Mouse (Mus musculus) megakaryocyte progenitor cell, adult 5-6 weeks (primary cell): Measurements from ENCODE around the gene Slc7a10. TPM values are rescaled to one million over a fixed set of nuclear protein-coding genes. Genes with fewer than 3 reads are reported as not detected.
A peak's percentile ranks its signal among the peaks of the same experiment; 100 is the strongest.
"Not testable (repeated sequence)": the region's sequence is repeated elsewhere in the genome, so short reads cannot be mapped to it uniquely, and the experiment has no call there.

ENCODE experiments used
- ATAC-seq: replicated peaks from 2 replicates; pipeline ENCODE4 v1.8.0; 2016; ENCODE audit warnings: mild to moderate bottlenecking, moderate TSS enrichment, inconsistent platforms; ENCODE audit not compliant: poor library complexity
- total RNA-seq, 2 experiments: library from RNA; stranded (forward) in 1 of 2; stranded (reverse) in 1 of 2; fragments of 157-497, 149-512 nt in 1 of 2; fragments of 200-1000 nt in 1 of 2; gene quantifications; 2 replicates each; pipeline versions ENCODE4 v1.2.3 to v1.2.4; 2015 to 2017

Slc7a10 gene
- total RNA-seq, 2 experiments from 2014 or later, result not detected

DNA sequence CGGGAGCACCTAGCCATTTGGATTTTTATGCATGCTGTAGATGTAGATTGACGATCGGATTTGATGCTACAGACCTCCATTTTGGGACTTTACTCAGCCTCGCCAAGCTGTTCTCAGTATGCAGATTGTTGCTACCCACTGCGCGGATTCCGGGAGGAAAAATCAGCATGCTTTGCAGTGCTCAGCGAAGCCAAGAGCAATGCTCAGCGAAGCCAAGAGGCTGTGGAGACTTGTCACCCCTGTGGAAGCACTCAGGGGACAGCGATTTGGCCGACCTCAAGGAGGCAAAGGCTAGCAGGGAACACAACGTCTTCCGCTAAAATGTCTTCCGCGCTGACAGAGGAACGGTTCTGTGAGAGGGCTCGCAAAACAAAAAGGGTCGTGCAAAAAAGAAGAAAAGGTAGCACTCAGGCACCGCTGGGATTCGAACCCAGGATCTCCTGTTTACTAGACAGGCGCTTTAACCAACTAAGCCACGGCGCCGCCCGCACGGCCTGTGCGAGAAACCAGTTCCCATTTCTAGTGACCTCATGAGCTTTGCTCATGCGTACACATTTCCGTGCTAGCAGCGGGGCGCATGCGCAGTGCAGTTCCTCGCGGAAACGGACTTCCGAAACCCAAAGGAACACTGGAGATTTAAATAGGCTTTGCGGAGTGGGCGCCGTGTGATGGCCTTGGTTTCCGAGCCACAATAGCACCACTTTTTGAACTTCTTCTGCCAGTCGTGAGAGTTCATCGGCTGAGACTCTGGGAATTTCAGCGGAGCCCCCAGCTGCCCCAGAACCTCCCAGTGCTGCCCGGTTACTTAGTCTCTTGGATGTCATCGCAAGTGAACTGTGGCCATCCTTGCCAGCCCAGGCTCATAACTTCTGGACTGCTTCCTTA is 48.4 kb downstream of the Slc7a10 start:
- ATAC-seq, result peak; percentile 78

DNA sequence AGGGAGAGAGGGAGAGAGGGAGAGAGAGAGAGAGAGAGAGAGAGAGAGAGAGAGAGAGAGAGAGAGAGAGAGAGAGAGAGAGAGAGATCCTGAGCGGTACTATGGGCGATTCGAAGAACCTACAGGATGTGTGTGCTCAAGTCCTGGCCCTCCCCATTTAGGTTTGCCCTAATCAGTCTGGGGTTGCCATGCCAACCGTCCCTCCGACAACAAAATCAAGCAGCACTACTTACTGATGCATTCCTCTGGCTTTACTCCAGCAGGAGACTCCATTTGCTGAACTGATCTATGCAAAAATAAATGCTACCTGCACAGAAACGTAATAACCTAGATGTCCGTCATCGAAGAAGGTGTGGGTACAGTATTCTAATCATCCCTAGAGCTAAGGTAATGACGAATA is 49.1 kb downstream of the Slc7a10 start:
- peak; percentile 40 for ATAC-seq

DNA sequence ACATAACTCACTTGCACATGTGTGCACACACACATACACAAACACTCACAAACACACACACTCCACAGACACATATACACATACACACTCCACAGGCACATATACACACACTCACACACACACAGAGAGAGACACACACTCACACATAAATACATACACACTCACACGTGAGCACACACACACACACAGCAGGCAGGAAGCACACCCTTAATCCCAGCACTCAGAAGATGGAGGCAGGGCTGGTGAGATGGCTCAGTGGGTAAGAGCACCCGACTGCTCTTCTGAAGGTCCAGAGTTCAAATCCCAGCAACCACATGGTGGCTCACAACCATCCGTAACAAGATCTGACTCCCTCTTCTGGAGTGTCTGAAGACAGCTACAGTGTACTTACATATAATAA is 51.8 kb downstream of the Slc7a10 start:
- ATAC-seq, result not testable (repeated sequence)

Other genes with a start within 250 kb of the Slc7a10 start
- gene Cebpg, start 129.8 kb upstream of the Slc7a10 start, total RNA-seq (2015), result 16.7 and 17.1 TPM in 2 replicates
- 29.8 and 34.6 TPM in 2 replicates for gene Cebpg, start 129.8 kb upstream of the Slc7a10 start, total RNA-seq (2017)
- 70.5 and 75.2 TPM in 2 replicates for gene Cebpa, start 67.1 kb upstream of the Slc7a10 start, total RNA-seq (2015)
- gene Cebpa, start 67.1 kb upstream of the Slc7a10 start, total RNA-seq (2017), result 27.2 and 29.0 TPM in 2 replicates
- gene Lrp3, start 29.1 kb downstream of the Slc7a10 start, total RNA-seq (2015), result not detected in 2 replicates
- gene Lrp3, start 29.1 kb downstream of the Slc7a10 start, total RNA-seq (2017), result not detected in 2 replicates
- gene Gpatch1, start 132.1 kb downstream of the Slc7a10 start, total RNA-seq (2015), result 12.2 and 13.0 TPM in 2 replicates
- gene Gpatch1, start 132.1 kb downstream of the Slc7a10 start, total RNA-seq (2017), result 14.0 and 17.2 TPM in 2 replicates
- not detected in 2 replicates for gene Rhpn2, start 147.8 kb downstream of the Slc7a10 start, total RNA-seq (2015)
- 0.10 TPM in 1 of 2 replicates, not detected in the other for gene Rhpn2, start 147.8 kb downstream of the Slc7a10 start, total RNA-seq (2017)
- gene Faap24, start 210.5 kb downstream of the Slc7a10 start, total RNA-seq (2015), result 17.2 and 24.1 TPM in 2 replicates
- 16.3 and 18.9 TPM in 2 replicates for gene Faap24, start 210.5 kb downstream of the Slc7a10 start, total RNA-seq (2017)
- 9.6 and 16.9 TPM in 2 replicates for gene Cep89, start 210.7 kb downstream of the Slc7a10 start, total RNA-seq (2015)
- 8.0 and 13.6 TPM in 2 replicates for gene Cep89, start 210.7 kb downstream of the Slc7a10 start, total RNA-seq (2017)